Mouse (Mus musculus) large intestine, adult 2 months (tissue): ENCODE results near the gene St3gal2. TPM values are rescaled to one million over a fixed set of nuclear protein-coding genes. Genes with fewer than 3 reads are reported as not detected.
"Not testable (repeated sequence)": the region's sequence is repeated elsewhere in the genome, so short reads cannot be mapped to it uniquely, and the experiment has no call there.

Source experiments
- DNase-seq: peaks from one replicate; pipeline ENCODE4 v3.0.0-alpha.2; 2012; ENCODE audit warnings: low read depth, low spot score
- WGBS: fragments of 180-500 bp; shearing (Covaris S2); methylation state at CpG from one replicate; pipeline ENCODE4 v1.1.7; 2018; 5-methylcytosine and 5-hydroxymethylcytosine counted together
- polyA plus RNA-seq: library from polyadenylated mRNA; depleted of rRNA; stranded (reverse); fragments of >200 nt; gene quantifications from 2 replicates; pipeline ENCODE4 v1.2.3, GENCODE M21; 2012

The St3gal2 gene
- polyA plus RNA-seq, 1 experiment, result 5.0 TPM

GRCm38 (mm10) chr8:110938882-110939589 lies 19.3 kb downstream of the St3gal2 start:
- no peak for DNase-seq
- WGBS, result 57% methylated on average over 6 of the region's 6 CpGs

DNA sequence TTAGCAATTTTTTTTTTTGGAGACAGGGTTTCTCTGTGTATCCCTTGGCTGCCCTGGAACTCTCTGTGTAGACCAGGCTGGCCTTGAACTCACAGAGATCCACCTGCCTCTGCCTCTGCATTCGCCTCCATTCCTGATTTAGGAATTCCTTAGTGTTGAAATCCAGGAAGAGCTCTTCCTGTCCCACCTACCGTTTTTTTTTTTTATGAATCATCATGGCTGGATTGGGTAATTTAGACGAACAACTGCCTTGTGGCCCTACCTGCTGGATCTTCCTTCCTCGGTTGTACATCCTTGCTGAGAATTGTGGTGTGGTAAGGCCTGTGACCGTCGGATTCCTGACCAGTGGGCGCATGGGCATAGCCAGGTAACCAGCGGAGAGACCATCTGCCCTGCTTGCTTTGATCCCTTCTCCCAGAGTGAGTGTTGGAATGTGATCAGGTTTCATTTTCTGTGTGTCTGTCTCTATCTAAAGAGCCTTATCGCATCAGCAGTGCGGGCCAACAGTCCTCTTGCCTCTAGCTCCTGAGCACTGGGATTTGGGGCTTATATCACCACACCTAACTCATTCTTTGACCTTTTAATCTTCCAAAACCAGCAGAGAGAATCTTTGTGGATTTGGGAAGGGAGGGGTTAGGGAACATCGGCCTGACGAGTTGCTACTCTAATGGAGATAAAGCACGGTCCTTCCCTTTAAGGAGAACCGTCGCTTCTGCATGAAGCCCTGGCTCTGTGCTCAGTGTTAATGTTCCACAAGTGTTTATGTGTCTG lies 21.1 kb downstream of the St3gal2 start:
- no peak for DNase-seq
- 71% methylated on average over 15 of the region's 15 CpGs for WGBS

DNA sequence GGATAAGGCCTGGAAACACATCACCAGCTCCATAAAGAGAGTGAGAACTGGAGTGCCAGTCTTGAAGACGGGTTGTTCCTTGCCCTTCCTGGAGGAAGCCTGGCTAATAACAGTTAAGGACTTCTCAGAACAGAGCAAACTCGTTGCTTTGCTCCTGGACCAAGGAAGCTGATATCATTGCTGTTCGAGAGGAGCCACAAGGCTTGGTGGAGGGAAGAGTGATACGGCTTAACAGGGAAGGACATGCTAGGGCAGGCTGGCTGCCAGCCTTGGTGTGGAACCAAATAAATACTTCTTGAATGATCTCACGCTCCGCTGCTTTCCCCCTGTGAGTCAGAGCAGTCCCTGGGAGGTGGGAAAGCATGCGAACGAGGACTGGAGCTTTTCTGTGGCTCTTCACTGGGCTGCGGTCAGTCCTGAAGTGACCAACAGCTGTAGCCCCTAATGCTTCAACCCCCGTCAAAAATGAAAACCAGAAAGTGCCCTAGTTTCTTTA lies 21.8 kb downstream of the St3gal2 start:
- no peak for DNase-seq

DNA sequence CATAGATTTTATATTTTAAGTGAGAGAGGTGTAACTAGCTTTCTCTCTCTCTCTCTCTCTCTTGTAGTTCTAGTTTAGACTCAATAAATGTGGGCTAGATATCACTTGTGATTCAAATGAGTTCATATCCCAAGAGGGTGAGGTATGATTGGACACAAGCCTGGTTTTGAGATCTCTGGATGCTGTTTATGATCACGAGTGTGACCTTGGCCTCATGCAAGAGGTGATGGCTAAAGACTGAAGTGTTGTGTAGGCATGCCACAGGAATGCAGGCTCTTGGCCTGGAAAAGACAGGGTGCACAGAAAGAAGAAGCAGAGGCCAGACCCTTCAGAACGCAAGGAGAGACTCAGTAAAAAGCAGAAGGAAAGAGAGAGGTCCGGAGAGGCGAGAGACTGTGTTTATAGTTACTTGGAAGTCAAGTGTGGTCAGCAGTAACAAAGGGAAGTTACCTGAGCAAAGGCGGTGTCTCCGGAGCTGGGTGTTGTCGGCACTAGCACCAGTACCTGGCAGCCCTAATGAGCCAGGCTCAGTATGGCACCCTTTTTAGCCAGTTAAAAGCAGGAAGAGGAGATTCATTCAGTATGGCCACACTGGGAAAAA lies 24.7 kb downstream of the St3gal2 start:
- WGBS, result 52% methylated on average over 7 of the region's 7 CpGs
- no peak for DNase-seq

More for the DNA sequence above, 21.8 kb downstream of the St3gal2 start:
- WGBS, result 26% methylated on average over 10 of the region's 10 CpGs

DNA sequence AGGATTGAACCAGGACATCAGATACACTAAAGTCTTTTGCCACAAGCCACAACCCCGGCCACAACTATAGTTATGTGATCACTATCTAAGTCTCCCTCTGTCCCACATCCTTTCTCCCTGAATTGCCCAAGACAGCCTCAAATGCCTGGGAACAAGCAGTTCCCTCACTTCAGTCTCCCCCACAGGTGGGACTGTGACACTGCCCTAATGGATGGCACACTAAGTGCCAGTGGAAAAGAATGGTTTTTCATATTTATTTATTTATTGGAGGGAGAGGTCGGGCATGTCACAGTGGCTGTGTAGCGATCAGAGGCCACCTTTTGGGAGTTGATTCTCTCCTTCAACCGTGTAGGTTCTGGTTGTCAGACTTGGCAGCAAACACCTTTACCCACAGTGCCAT lies 26.0 kb downstream of the St3gal2 start:
- WGBS, result 65% methylated on average over 4 of the region's 4 CpGs
- DNase-seq, result no peak

DNA sequence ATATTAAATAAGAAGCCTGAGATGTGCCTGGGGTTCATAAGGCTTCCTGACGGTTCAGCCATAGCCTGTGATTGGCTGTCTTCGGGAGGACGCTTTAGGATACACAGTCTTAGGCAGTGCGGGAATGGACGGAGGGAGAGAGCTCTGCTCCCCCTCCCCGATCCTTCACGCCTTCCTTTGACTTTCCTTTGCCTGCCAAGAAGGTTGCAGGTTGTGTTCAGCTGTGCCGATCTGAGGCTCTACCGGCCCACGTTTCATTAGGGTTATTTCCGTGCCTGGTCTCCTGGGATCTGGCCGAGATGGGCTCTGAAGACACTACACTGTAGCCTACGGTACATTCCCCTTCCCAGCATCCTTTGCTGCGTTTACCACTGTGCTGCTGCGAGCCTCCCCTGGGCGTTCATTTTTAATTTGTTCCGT lies 30.4 kb downstream of the St3gal2 start:
- 67% methylated on average over 17 of the region's 17 CpGs for WGBS
- DNase-seq, result no peak

- 59% methylated on average over 8 of the region's 8 CpGs for WGBS
- no peak for DNase-seq
Measured at GRCm38 (mm10) chr8:110954776-110955175, 35.1 kb downstream of the St3gal2 start.

GRCm38 (mm10) chr8:110956619-110957450 lies 37.1 kb downstream of the St3gal2 start:
- WGBS, result 78% methylated on average over 15 of the region's 15 CpGs
- no peak for DNase-seq

GRCm38 (mm10) chr8:110957471-110957870 lies 37.7 kb downstream of the St3gal2 start:
- 79% methylated on average over 19 of the region's 19 CpGs for WGBS
- no peak for DNase-seq

GRCm38 (mm10) chr8:110958135-110958534 lies 38.4 kb downstream of the St3gal2 start:
- no peak for DNase-seq
- WGBS, result 72% methylated on average over 5 of the region's 5 CpGs

- 89% methylated on average over 7 of the region's 7 CpGs for WGBS
Measured at GRCm38 (mm10) chr8:110958553-110958952, 38.8 kb downstream of the St3gal2 start.

GRCm38 (mm10) chr8:110959071-110959780 lies 39.5 kb downstream of the St3gal2 start:
- 85% methylated on average over 12 of the region's 12 CpGs for WGBS
- DNase-seq, result no peak

More at GRCm38 (mm10) chr8:110958553-110958952, 38.8 kb downstream of the St3gal2 start:
- DNase-seq, result not testable (repeated sequence)

DNA sequence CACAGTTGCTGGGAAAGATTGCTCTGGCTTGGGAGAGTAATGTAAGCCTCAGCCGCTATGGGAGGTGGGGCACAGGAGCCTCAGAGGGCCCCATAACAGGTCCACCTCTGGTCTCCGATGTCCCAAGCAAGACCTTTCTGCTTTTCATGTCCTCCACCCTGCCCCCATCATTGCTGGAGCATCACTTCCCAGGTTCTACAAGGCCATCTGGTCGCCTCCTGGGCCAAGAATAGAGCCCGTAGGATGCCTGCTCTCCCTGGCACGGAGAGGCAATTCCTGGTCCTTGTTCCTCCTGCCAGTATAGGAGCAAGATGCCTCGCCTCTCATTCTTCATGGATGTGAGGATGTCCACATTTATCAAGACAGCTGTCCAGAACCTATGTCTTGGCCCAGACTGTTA lies 40.2 kb downstream of the St3gal2 start:
- no peak for DNase-seq
- WGBS, result 84% methylated on average over 6 of the region's 6 CpGs

GRCm38 (mm10) chr8:110963051-110963450 lies 43.3 kb downstream of the St3gal2 start:
- 82% methylated on average over 2 of the region's 2 CpGs for WGBS
- DNase-seq, result no peak

DNA sequence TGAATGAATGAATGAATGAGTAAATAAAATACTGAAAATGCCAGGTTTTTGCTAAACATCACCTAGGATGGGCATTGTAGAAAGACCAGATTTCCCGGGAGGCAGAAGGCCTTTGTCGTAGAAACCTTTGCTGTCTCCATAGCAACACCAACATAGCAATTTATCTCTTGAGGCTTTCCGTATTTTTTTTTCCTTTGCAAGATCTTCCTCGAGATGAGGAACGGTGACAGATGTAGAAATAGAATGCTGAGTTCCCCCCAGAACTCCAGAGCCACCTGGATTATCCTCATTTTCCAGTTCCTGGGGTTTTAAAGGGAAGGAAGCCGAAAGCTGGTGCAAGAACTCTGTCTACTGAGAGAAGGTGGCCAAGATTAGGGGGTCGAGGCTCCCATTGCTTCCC lies 44.9 kb downstream of the St3gal2 start:
- 63% methylated on average over 7 of the region's 7 CpGs for WGBS
- no peak for DNase-seq

DNA sequence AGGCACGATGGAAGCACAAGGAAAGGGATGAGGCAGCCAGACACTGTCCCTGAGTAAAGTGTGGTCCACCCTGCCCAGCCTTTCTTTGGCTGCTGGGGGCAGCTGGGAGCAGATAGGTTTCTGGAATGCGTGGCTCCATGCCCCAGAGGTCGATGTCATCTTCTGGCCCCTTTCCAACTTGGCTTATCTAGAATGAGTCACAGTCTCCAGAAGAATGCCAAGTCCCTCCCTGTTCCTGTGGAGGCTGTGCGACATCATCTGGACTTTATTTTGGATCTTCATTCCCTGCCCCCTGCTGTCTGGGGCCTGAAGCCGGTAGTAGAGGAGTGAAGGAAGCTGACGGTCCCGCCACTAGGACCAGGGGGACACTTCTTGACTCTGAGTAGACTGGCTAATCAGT lies 45.9 kb downstream of the St3gal2 start:
- DNase-seq, result no peak
- WGBS, result 8% methylated on average over 7 of the region's 7 CpGs

- no peak for DNase-seq
- WGBS, result 46% methylated on average over 8 of the region's 8 CpGs
Measured at GRCm38 (mm10) chr8:110966586-110966985, 46.9 kb downstream of the St3gal2 start.

- DNase-seq, result no peak
Measured at GRCm38 (mm10) chr8:110967326-110967725, 47.6 kb downstream of the St3gal2 start.

More at GRCm38 (mm10) chr8:110967326-110967725, 47.6 kb downstream of the St3gal2 start:
- 78% methylated on average over 9 of the region's 9 CpGs for WGBS
